Mouse (Mus musculus) midbrain, embryonic 10.5 days (tissue): Measurements from ENCODE around the gene Ctsf. TPM values are rescaled to one million over a fixed set of nuclear protein-coding genes. Genes with fewer than 3 reads are reported as not detected.
A peak's percentile ranks its signal among the peaks of the same experiment; 100 is the strongest.

ENCODE experiments used
- DNase-seq: peaks from one replicate; pipeline ENCODE4 v3.0.0-alpha.2; 2017; ENCODE audit warnings: low spot score
- H3K27ac ChIP-seq: fragments of 300-500 bp; sonication (generic); replicated peaks from 2 replicates; pipeline ENCODE4 v1.5.1; 2016; ENCODE audit warnings: mild to moderate bottlenecking
- H3K27me3 ChIP-seq: fragments of 300-500 bp; sonication (generic); 2 replicates; pipeline ENCODE4 v1.6.1; 2016; ENCODE audit warnings: low read depth, mild to moderate bottlenecking; ENCODE audit not compliant: poor library complexity, severe bottlenecking
- H3K36me3 ChIP-seq: fragments of 300-500 bp; sonication (generic); 2 replicates; pipeline ENCODE4 v1.6.1; 2016; ENCODE audit warnings: mild to moderate bottlenecking, moderate library complexity
- H3K4me1 ChIP-seq: fragments of 300-500 bp; sonication (generic); 2 replicates; pipeline ENCODE4 v1.6.1; 2016
- H3K4me3 ChIP-seq: fragments of 300-500 bp; sonication (generic); 2 replicates; pipeline ENCODE4 v1.5.1; 2016; ENCODE audit warnings: mild to moderate bottlenecking, moderate library complexity
- H3K9me3 ChIP-seq: fragments of 300-500 bp; sonication (generic); replicated peaks from 2 replicates; pipeline ENCODE4 v1.6.1; 2016; ENCODE audit warnings: mild to moderate bottlenecking
- WGBS: fragments of 180-500 bp; shearing (Covaris S2); methylation state at CpG from one replicate; pipeline ENCODE4 v1.1.7; 2016; 5-methylcytosine and 5-hydroxymethylcytosine counted together
- polyA plus RNA-seq: library from polyadenylated mRNA; unstranded; fragments of >200 nt; fragmentation: Nextera tagmentation; extraction: Ambion mirVana; gene quantifications from 2 replicates; pipeline ENCODE4 v1.2.1, GENCODE M21; 2016

Ctsf gene
- polyA plus RNA-seq, 1 experiment from 2014 or later: 29.8 TPM

DNA sequence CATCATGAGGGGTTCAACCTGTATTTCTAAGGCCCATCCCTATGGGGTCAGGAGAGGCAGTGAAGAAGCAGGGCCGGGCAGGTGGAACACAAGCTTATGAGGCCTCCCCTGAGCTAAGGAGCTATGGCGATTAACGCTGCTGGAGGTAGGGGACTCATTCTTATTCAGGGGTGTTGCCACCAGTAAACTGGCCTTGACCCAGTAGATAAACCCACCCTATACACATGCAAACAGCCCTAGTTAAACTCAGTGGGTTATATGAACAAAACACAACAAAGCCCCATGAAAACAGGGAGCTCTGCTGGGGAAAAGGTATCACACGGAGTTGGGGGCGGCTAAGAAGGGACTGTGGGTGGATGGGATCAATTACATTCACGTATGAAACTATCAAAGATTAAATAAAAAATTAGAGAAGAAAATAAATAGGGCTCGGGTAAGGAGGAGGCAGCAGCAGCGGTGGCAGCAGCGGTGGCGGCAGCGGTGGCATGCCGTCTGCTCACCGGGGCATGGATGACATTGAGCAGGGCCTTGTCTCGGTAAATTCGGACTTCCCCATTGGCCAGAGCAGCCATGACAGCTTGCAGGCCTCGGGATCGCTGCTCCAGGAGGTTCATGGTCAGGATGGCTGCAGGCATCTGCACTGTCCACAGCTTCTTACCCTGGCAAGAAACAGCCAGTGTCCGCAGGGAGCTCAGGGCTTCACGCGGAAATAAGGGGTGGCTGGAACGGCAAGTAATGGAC lies 42.0 kb downstream of the Ctsf start:
- Histone ChIP-seq H3K27me3 (no peaks in the 10 kb centered on the region), H3K36me3 (peaks cover 58% of the 10 kb centered on the region), H3K9me3 (no peaks in the 10 kb centered on the region), H3K4me1 (no peaks in the 10 kb centered on the region; the same call in 1 of the 2 replicates), H3K4me3 (no peak overlapping the region), H3K27ac (no peak overlapping the region)
- no peak for DNase-seq
- 56% methylated on average over 21 of the region's 21 CpGs for WGBS

DNA sequence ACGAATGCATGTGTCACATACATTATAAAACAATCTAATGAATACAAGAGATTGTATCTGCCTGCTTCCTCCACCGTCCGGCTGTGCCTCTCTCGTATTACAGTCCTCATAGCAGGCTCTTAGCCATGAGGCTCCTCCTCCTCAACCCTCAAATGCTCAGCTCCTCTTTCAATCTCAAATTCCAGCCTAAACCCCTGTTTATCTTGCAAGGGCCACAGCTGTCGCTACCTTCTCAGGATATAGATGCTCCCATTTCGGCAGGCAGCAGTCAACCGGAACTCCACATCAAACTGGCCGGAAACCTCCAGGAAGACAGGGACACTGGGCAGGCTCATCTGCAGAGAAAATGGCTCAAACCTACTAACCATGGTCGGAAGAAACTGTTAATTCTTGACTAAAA lies 44.0 kb downstream of the Ctsf start:
- H3K36me3 ChIP-seq: peaks cover 61% of the 10 kb centered on the region
- WGBS: 81% methylated on average over 9 of the region's 9 CpGs
- no peak for DNase-seq
- H3K9me3 ChIP-seq: no peaks in the 10 kb centered on the region
- H3K4me3 ChIP-seq: no peak overlapping the region
- H3K27me3 ChIP-seq: no peaks in the 10 kb centered on the region
- no peaks in the 10 kb centered on the region; the same call in 1 of the 2 replicates for H3K4me1 ChIP-seq
- H3K27ac ChIP-seq: no peak overlapping the region

DNA sequence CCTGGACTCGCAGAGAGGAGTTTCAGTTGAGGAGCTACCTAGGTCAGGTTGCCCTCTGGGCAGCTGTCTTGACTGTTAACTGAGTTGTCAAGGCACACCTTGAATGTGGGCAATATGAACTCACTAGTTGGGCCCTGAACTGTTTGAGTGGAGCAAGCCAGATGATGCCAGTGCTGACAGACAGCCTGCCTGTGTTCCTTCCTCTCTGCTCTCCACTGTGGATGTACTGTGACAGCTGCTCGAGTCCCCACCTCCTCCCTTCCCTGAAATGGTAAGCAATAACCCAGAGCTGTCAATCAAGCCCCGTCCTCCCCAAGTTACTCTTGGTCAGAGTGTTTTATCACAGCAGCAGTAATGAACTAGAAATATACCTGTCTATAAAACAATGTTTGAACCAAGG lies 45.0 kb downstream of the Ctsf start:
- no peaks in the 10 kb centered on the region; the same call in 1 of the 2 replicates for H3K4me1 ChIP-seq
- no peaks in the 10 kb centered on the region for H3K9me3 ChIP-seq
- no peaks in the 10 kb centered on the region for H3K27me3 ChIP-seq
- no peak overlapping the region for H3K4me3 ChIP-seq
- no peak for DNase-seq
- peaks cover 56% of the 10 kb centered on the region for H3K36me3 ChIP-seq
- WGBS: 83% methylated on average over 3 of the region's 3 CpGs
- no peak overlapping the region for H3K27ac ChIP-seq

DNA sequence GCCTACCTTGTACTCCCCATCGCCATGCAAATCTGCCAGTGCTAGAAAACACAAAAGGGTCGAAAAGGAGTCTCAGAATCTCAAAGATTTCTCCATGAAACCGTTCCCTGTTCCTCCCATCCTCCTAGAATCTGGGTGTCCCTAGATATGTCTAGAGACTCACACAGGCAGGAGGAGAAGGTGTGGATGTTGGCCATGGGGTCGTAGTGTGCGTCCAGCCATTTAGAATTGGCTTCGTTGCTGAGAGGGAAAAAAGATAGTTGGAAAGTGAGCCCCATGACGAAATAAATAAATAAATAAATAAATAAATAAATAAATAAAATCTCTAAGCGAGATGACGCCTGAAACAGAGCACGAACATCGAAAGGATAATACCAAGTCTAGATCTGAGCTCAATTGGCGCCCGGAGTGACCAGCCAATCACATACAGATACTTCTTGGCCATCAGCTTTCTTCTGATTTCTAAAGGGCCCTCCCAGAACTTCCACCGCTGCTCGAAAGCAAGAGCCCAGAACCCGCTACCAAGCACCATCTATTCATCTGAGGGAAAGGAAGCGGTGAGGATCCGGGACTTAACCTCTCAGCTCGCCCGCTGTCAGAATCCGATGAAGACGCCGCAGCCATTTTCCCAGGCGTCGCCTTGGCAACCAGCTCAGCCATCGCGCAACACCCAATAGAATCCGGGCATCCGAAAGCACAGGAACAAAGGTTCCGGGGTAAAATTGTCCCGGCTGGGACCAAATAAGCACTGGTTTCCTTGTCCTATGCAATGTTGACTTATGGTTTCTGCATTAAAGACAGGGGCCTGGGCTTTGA lies 51.3 kb downstream of the Ctsf start, which contains the start of gene Bbs1:
Gene Bbs1, minus strand, starts transcription at position 650 of the 816 bp plus-strand sequence.
- Histone ChIP-seq H3K27me3 (no peaks in the 10 kb centered on the region), H3K4me3 (peak within 1 kb of the TSS; percentile 74), H3K36me3 (peaks cover 63% of the 10 kb centered on the region), H3K27ac (peak within 1 kb of the TSS; percentile 86), H3K9me3 (no peaks in the 10 kb centered on the region), H3K4me1 (peaks cover 11% of the 10 kb centered on the region)
- WGBS: 9% methylated on average over 31 of the region's 31 CpGs
- peak; percentile 86 for DNase-seq

DNA sequence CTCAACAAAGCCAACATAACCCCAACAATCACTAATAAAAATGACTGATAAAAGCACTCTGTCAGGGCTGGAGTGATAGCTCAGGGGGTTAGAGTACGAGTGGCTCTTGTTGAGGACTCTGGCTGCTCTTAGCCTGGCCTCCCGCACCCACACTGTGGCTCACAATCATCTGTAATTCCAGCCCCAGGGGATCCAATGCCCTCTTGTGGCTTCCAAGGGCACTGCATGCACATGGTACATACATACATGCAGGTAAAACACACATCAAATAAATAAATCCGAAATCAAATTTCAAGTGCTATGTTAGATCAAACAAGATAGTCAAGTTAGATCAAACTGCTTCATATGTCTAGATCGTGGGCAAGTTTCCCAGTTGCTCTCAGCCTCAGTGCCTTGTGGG lies 53.2 kb downstream of the Ctsf start:
- WGBS: 88% methylated on average over 4 of the region's 4 CpGs
- H3K27ac ChIP-seq: no peak overlapping the region
- peaks cover 11% of the 10 kb centered on the region for H3K4me1 ChIP-seq
- no peaks in the 10 kb centered on the region for H3K27me3 ChIP-seq
- H3K36me3 ChIP-seq: peaks cover 72% of the 10 kb centered on the region
- peak; percentile 27 for DNase-seq
- no peaks in the 10 kb centered on the region for H3K9me3 ChIP-seq
- H3K4me3 ChIP-seq: no peak overlapping the region

DNA sequence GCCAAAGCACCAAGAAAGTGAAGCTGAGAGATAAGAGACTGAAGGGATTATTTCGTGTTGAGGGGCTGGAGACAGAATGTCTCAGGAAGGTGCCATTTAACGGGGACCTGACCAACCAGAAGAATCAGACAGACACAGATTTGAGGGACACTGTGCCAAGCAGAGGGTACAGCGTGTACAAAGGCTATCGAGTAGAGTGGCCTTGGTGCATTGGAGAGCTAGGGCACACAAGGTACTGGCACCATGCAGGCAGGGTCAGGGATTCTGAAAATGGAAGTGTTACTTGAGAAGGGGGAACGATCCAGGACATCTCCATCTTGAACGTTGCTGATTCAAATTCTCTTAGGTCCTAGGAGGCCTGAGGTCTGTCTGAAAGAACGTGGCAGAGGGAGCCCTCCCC lies 54.4 kb downstream of the Ctsf start:
- WGBS: 92% methylated on average over 7 of the region's 7 CpGs
- H3K9me3 ChIP-seq: no peaks in the 10 kb centered on the region
- H3K4me3 ChIP-seq: no peak overlapping the region
- DNase-seq: no peak
- peaks cover 77% of the 10 kb centered on the region for H3K36me3 ChIP-seq
- H3K27ac ChIP-seq: no peak overlapping the region
- H3K27me3 ChIP-seq: no peaks in the 10 kb centered on the region
- peaks cover 11% of the 10 kb centered on the region for H3K4me1 ChIP-seq

Other genes with a start within 250 kb of the Ctsf start
- gene Lrfn4, start 239.5 kb upstream of the Ctsf start, polyA plus RNA-seq: 5.6 and 6.5 TPM in 2 replicates
- 80.7 and 87.0 TPM in 2 replicates for gene Rce1, start 229.5 kb upstream of the Ctsf start, polyA plus RNA-seq
- gene Gm960, start 156.5 kb upstream of the Ctsf start, polyA plus RNA-seq: 2.6 and 2.7 TPM in 2 replicates
- 8.3 and 14.9 TPM in 2 replicates for gene Sptbn2, start 144.0 kb upstream of the Ctsf start, polyA plus RNA-seq
- gene Rbm4b, start 98.6 kb upstream of the Ctsf start, polyA plus RNA-seq: 110 and 134 TPM in 2 replicates
- gene Rbm4, start 61.2 kb upstream of the Ctsf start, polyA plus RNA-seq: 93.6 and 108 TPM in 2 replicates
- 35.3 and 37.6 TPM in 2 replicates for gene Gm21992, start 43.5 kb upstream of the Ctsf start, polyA plus RNA-seq
- gene Rbm14, start 43.5 kb upstream of the Ctsf start, polyA plus RNA-seq: 136 TPM in 2 replicates
- gene Ccs, start 15.8 kb upstream of the Ctsf start, polyA plus RNA-seq: 41.6 and 43.1 TPM in 2 replicates
- 0.07 and 0.14 TPM in 2 replicates for gene Ccdc87, start 15.8 kb upstream of the Ctsf start, polyA plus RNA-seq
- gene Actn3, start 22.8 kb downstream of the Ctsf start, polyA plus RNA-seq: 0.99 and 1.9 TPM in 2 replicates
- gene Zdhhc24, start 23.5 kb downstream of the Ctsf start, polyA plus RNA-seq: 14.6 and 17.7 TPM in 2 replicates
- gene Bbs1, start 51.5 kb downstream of the Ctsf start, polyA plus RNA-seq: 7.0 and 10.3 TPM in 2 replicates
- gene Dpp3, start 73.2 kb downstream of the Ctsf start, polyA plus RNA-seq: 197 and 214 TPM in 2 replicates
- gene Peli3, start 88.0 kb downstream of the Ctsf start, polyA plus RNA-seq: 1.5 and 1.9 TPM in 2 replicates
- 156 and 163 TPM in 2 replicates for gene Mrpl11, start 107.0 kb downstream of the Ctsf start, polyA plus RNA-seq
- not detected in 2 replicates for gene Npas4, start 135.2 kb downstream of the Ctsf start, polyA plus RNA-seq
- gene Slc29a2, start 168.7 kb downstream of the Ctsf start, polyA plus RNA-seq: 7.4 and 8.6 TPM in 2 replicates
- 39.4 and 42.1 TPM in 2 replicates for gene B4gat1, start 183.7 kb downstream of the Ctsf start, polyA plus RNA-seq
- gene AC124502.3, start 183.8 kb downstream of the Ctsf start, polyA plus RNA-seq: 2.2 and 4.4 TPM in 2 replicates
- 83.2 and 85.6 TPM in 2 replicates for gene Brms1, start 186.2 kb downstream of the Ctsf start, polyA plus RNA-seq
- 2.5 and 2.8 TPM in 2 replicates for gene Rin1, start 195.4 kb downstream of the Ctsf start, polyA plus RNA-seq
- 25.3 and 34.1 TPM in 2 replicates for gene Cd248, start 212.9 kb downstream of the Ctsf start, polyA plus RNA-seq
- 0.97 and 1.0 TPM in 2 replicates for gene Tmem151a, start 230.4 kb downstream of the Ctsf start, polyA plus RNA-seq
- 85.1 and 90.7 TPM in 2 replicates for gene Yif1a, start 233.4 kb downstream of the Ctsf start, polyA plus RNA-seq
- gene Cnih2, start 243.4 kb downstream of the Ctsf start, polyA plus RNA-seq: 42.2 and 72.4 TPM in 2 replicates